ENCODE assay signal across 18 mouse cellular contexts in the genomic region with DNA sequence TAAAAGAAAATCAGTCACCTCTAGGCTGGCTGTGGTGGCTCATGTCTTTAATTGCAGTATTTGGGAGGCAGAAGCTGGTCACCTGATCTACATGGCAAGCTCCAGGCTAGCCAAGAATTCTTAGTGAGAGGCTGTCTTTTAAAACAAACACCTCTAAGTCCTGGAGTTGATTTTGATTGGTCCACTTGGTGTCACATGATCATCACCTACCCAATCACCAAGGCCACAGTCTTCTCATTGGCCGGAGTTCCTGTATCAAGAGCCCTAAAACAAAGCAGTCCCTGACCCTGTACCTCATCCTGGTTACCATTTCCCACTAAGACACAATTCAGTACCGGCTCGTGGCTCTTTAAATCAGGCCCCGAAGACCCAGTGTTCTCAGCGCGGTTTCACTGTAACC. TPM values are rescaled to one million over a fixed set of nuclear protein-coding genes. Genes with fewer than 3 reads are reported as not detected.
DNase-seq lines count a peak whose midpoint lies in the region; ATAC-seq and TF ChIP-seq lines count a peak whose summit lies in the region.
"Had no signal": no experiment of that assay in that cellular context is flagged by ENCODE, and none has a peak within 500 bp of the region (broad histone marks: within the 10 kb centered on the region; RNA-seq: fewer than 3 reads in every experiment).

No protein-coding gene starts in this region.

- H3K79me3 ChIP-seq in C2C12 (ENCODE audit: low read depth), result no peaks in the 10 kb centered on the region

- no peak for TF ChIP-seq CTCF in layer of hippocampus, adult 2 months (conservative IDR thresholded peaks at IDR 0.05)
- TF ChIP-seq CTCF in C2C12 (IDR thresholded peaks at IDR 0.05; ENCODE audit: control insufficient read depth, insufficient read depth, insufficient read length), result no peak

- no peak overlapping the region for H3ac ChIP-seq in C2C12 (ENCODE audit: control insufficient read depth, insufficient read length, low read depth)

- ATAC-seq in cerebellum, adult (ENCODE audit: insufficient number of reproducible peaks, low FRiP score, low TSS enrichment), result no peak
- ATAC-seq: hindbrain, postnatal 0 days had no signal

- no peaks in the 10 kb centered on the region for H3K79me2 ChIP-seq in C2C12 (ENCODE audit: control insufficient read depth, insufficient read depth)

- peak overlapping the region; percentile 51 for H3K4me3 ChIP-seq in layer of hippocampus, adult 2 months
- no peak overlapping the region for H3K4me3 ChIP-seq in C2C12 (ENCODE audit: insufficient read depth, poor library complexity, severe bottlenecking)
- H3K4me3 ChIP-seq: gastrocnemius, adult 2 months; heart, embryonic 12.5 days; limb, embryonic 12.5 days had no signal

- peaks cover 4% of the 10 kb centered on the region for H3K27me3 ChIP-seq in C2C12 (ENCODE audit: control insufficient read depth, insufficient read depth, insufficient read length)
- H3K27me3 ChIP-seq: limb, embryonic 12.5 days had no signal

- no peaks in the 10 kb centered on the region for H3K36me3 ChIP-seq in C2C12 (ENCODE audit: control insufficient read depth, insufficient read depth)
- H3K36me3 ChIP-seq: heart, embryonic 12.5 days; limb, embryonic 12.5 days had no signal

- DNase-seq in cerebellum, postnatal 14 days, result peak; percentile 44 to 55
- peak in 1 of 2 experiments; percentile 23 for DNase-seq in layer of hippocampus, adult 2 months (ENCODE audit: low spot score in 2 of 2)
- no peak for DNase-seq in layer of hippocampus, postnatal 25 days (ENCODE audit: extremely low spot score in 1 of 2, low spot score in 1 of 2)
- peak; percentile 79 for DNase-seq in brain, adult 2 months (ENCODE audit: low read depth, low spot score)
- no peak for DNase-seq in thymus, postnatal 36 days
- no peak for DNase-seq in Muller cell, postnatal 12 days (ENCODE audit: inconsistent ontology term)
- DNase-seq: B cell, adult 2 months; gastrocnemius, adult 2 months; lung, adult 2 months; thymus, postnatal 25 days had no signal

- H3K27ac ChIP-seq in layer of hippocampus, adult 2 months, result no peak overlapping the region
- H3K27ac ChIP-seq: gastrocnemius, adult 2 months; hindbrain, postnatal 0 days; limb, embryonic 12.5 days had no signal

TF ChIP-seq in C2C12, 6 proteins besides CTCF, POLR2A, EP300 and RAD21:
- peak; percentile 68 for TF ChIP-seq USF1 (IDR thresholded peaks at IDR 0.05; ENCODE audit: low read depth)
- TF ChIP-seq MYOG (IDR thresholded peaks at IDR 0.05; ENCODE audit: control insufficient read depth, extremely low read depth, insufficient read length), result no peak

RNA-seq across cellular contexts. Expression of a gene that starts 16.2 kb away (rescaled TPM):
- under 1 TPM; 0.42 to 0.54 TPM for total RNA-seq in layer of hippocampus, adult 2 months (2021)
- under 1 TPM; 0.38 to 0.42 TPM for total RNA-seq in layer of hippocampus, postnatal 25 days (2021)
- polyA plus RNA-seq in C2C12 (2012; fragmentation: generic; extraction: Trizol), result 0.05 TPM
- total RNA-seq: common myeloid progenitor, adult 5-6 weeks had no signal
- polyA plus RNA-seq: heart, embryonic 12.5 days had no signal

RNA-seq across cellular contexts. Expression of a gene that starts 23.5 kb away (rescaled TPM):
- total RNA-seq in layer of hippocampus, adult 2 months (2021), result 1 to 10 TPM; 3.4 to 5.3 TPM
- 1 to 10 TPM; 5.4 TPM for total RNA-seq in layer of hippocampus, postnatal 25 days (2021)
- 0.05 TPM for polyA plus RNA-seq in C2C12 (2012; fragmentation: generic; extraction: Trizol)
- total RNA-seq: common myeloid progenitor, adult 5-6 weeks; gastrocnemius, adult 2 months had no signal
- polyA plus RNA-seq: lung, adult 2 months; midbrain, embryonic 11.5 days; neural tube, embryonic 11.5 days had no signal

Comparison
In these comparisons a context has a peak if more than half of its experiments do, and no peak if none do; other contexts are left out.
1. DNase-seq: peak in cerebellum, postnatal 14 days (2 of 2) and brain, adult 2 months (single experiment); none in layer of hippocampus, postnatal 25 days (0 of 2), thymus, postnatal 36 days (0 of 2) and Muller cell, postnatal 12 days (single experiment).